Mouse (Mus musculus) E14TG2a.4 (cell line): ENCODE measurements around the gene Gsta4.

Source experiments
- H3K27me3 ChIP-seq: 2 replicates; pipeline ENCODE4 v1.6.1; 2014; ENCODE audit warnings: low read length, control low read depth; ENCODE audit not compliant: insufficient read depth
- H3K36me3 ChIP-seq: 2 replicates; pipeline ENCODE4 v1.6.1; 2014; ENCODE audit warnings: low read length, control low read depth; ENCODE audit not compliant: insufficient read depth
- H3K4me1 ChIP-seq: replicated peaks from 2 replicates; pipeline ENCODE4 v1.6.1; 2014; ENCODE audit warnings: low read depth, low read length, control low read depth
- H3K4me3 ChIP-seq: replicated peaks from 2 replicates; pipeline ENCODE4 v1.5.1; 2014; ENCODE audit warnings: mild to moderate bottlenecking, low read length
- H3K9me3 ChIP-seq: 2 replicates; pipeline ENCODE4 v1.6.1; 2014; ENCODE audit warnings: low read length, control low read depth
- CTCF ChIP-seq: conservative IDR thresholded peaks from 2 replicates; pipeline ENCODE4 v1.5.1; 2014; ENCODE audit warnings: low read length
- NANOG ChIP-seq: IDR thresholded peaks from 2 replicates; pipeline ENCODE4 v1.6.1; 2014; ENCODE audit warnings: borderline replicate concordance, low read length, mixed read lengths
- POU5F1 ChIP-seq: IDR thresholded peaks from 2 replicates; pipeline ENCODE4 v1.6.1; 2014; ENCODE audit warnings: low read length, borderline replicate concordance

Gsta4 gene

DNA sequence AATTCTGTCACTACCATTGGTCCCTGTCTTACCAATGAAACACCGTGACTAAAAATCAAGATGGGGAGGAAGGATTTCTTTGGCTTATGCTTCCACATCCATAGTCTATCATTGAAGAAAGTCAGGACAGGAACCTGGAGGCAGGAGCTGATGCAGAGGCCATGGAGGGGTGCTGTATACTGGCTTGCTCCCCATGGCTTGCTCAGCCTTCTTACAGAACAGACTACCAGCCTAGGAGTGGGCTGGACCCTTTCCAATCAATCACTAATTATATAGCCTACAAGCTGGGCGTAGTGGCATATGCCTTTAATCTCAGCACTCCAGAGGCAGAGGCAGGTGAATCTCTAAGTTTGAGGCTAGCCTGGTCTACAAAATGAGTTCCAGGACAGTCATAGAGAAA, 28.2 kb downstream of the Gsta4 start:
- no peak for TF ChIP-seq CTCF
- TF ChIP-seq NANOG = no peak
- no peak for TF ChIP-seq POU5F1
- Histone ChIP-seq H3K4me1 (no peaks in the 10 kb centered on the region), H3K9me3 (peaks cover 3% of the 10 kb centered on the region; the same call in 1 of the 2 replicates), H3K4me3 (no peak overlapping the region), H3K27me3 (no peaks in the 10 kb centered on the region), H3K36me3 (peaks cover 60% of the 10 kb centered on the region)

DNA sequence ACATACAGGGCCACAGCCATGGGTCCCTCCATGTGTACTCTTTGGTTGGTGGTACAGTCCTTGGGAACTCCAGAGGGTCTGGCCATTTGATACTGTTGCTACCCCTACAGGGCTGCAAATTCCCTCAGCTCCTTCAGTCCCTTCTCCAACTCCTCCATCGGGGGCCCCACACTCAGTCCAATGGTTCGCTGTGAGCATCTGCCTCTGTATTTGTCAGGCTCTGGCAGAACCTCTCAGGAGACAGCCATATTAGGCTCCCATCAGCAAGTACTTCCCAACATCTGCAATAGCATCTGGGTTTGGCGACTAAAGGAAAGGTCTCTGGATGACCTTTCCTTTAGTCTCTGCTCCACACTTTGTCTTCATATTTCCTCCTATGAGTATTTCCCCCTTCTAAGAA, 28.9 kb downstream of the Gsta4 start:
- Histone ChIP-seq H3K4me3 (no peak overlapping the region), H3K27me3 (no peaks in the 10 kb centered on the region), H3K36me3 (peaks cover 53% of the 10 kb centered on the region), H3K4me1 (no peaks in the 10 kb centered on the region), H3K9me3 (peaks cover 3% of the 10 kb centered on the region; the same call in 1 of the 2 replicates)
- TF ChIP-seq CTCF (no peak), NANOG (no peak), POU5F1 (no peak)

DNA sequence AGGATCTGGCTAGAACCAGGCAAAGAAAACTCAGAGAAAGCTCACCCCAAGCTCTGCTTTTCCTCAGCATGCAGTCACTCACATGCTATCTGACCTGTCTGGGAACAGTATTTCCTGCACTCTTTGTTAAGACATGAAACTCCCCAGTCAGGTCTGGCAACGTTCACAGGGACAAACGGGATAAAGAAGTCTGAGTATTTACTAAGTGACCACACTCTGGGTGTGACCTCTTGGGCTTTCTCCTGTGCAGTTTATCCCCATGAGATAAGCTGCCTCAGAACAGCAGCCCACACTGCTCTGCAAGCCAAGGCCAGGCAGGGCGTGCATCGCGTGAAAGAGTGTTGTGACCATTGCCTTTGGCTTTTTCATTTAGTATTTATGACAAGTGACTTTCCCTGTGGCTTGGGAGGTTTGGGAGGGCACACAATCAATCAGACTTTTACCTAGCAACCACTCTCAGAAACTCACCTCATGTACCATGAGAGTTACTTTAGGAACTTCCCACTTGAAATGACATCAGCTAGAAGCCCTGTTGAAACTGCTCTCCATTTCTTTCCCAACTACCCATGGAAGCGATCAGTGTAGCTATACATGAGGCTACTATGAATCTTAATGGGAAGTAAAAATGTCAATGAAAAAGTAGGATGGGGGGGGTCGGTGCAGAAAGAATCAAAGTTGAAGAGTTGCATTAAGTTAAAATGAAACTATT, 29.9 kb downstream of the Gsta4 start:
- Histone ChIP-seq H3K4me3 (no peak overlapping the region), H3K36me3 (peaks cover 45% of the 10 kb centered on the region), H3K4me1 (no peaks in the 10 kb centered on the region), H3K9me3 (peaks cover 3% of the 10 kb centered on the region; the same call in 1 of the 2 replicates), H3K27me3 (no peaks in the 10 kb centered on the region)
- TF ChIP-seq CTCF = no peak
- TF ChIP-seq NANOG = no peak
- TF ChIP-seq POU5F1 = no peak

- H3K36me3 ChIP-seq = peaks cover under 1% of the 10 kb centered on the region; the same call in 1 of the 2 replicates
- H3K27me3 ChIP-seq = no peaks in the 10 kb centered on the region
- TF ChIP-seq POU5F1 (no peak), NANOG (no peak), CTCF (no peak)
- H3K4me3 ChIP-seq = no peak overlapping the region
- peaks cover 3% of the 10 kb centered on the region; the same call in 1 of the 2 replicates for H3K9me3 ChIP-seq
- H3K4me1 ChIP-seq = peaks cover 3% of the 10 kb centered on the region; the same call in 1 of the 2 replicates
These were observed 34.5 kb downstream of the Gsta4 start for GRCm38 (mm10) chr9:78217074-78217473.

GRCm38 (mm10) chr9:78222616-78223015, 40.0 kb downstream of the Gsta4 start:
- peaks cover 23% of the 10 kb centered on the region for H3K4me1 ChIP-seq
- TF ChIP-seq NANOG (no peak), CTCF (no peak), POU5F1 (no peak)
- no peak overlapping the region for H3K4me3 ChIP-seq
- no peaks in the 10 kb centered on the region for H3K9me3 ChIP-seq
- no peaks in the 10 kb centered on the region for H3K36me3 ChIP-seq
- H3K27me3 ChIP-seq = no peaks in the 10 kb centered on the region; the same call in 1 of the 2 replicates

- Histone ChIP-seq H3K9me3 (no peaks in the 10 kb centered on the region), H3K36me3 (no peaks in the 10 kb centered on the region)
These were observed 40.8 kb downstream of the Gsta4 start for GRCm38 (mm10) chr9:78223221-78223902.

GRCm38 (mm10) chr9:78224418-78224817, 41.8 kb downstream of the Gsta4 start:
- H3K27me3 ChIP-seq = no peaks in the 10 kb centered on the region; the same call in 1 of the 2 replicates
- no peaks in the 10 kb centered on the region for H3K36me3 ChIP-seq
- peaks cover 23% of the 10 kb centered on the region for H3K4me1 ChIP-seq
- H3K4me3 ChIP-seq = no peak overlapping the region
- no peaks in the 10 kb centered on the region for H3K9me3 ChIP-seq
- TF ChIP-seq POU5F1 = no peak
- no peak for TF ChIP-seq NANOG
- no peak for TF ChIP-seq CTCF

More at GRCm38 (mm10) chr9:78223221-78223902, 40.8 kb downstream of the Gsta4 start:
- H3K4me3 ChIP-seq = no peak overlapping the region
- H3K4me1 ChIP-seq = peaks cover 23% of the 10 kb centered on the region
- H3K27me3 ChIP-seq = no peaks in the 10 kb centered on the region; the same call in 1 of the 2 replicates
- no peak for TF ChIP-seq CTCF
- TF ChIP-seq POU5F1 = no peak
- no peak for TF ChIP-seq NANOG

DNA sequence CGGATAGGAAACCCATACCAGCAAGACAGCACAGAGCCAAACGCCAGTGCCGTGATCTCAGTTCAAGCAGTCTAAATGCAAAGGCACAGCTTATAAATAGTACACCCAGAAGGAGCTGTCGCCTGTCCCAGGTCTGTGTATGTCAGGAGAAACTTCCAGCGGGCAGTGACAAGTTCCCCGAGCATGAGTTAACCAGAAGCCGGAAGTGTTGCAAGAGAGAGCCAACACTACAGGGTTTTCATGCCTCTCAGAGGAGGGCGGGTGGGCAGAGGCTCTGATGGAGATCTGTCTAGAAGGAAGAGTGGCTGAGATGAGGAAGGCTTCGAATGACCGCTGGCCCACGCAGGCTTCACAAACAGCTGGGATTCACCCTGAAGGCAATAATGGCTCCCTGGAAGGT, 42.7 kb downstream of the Gsta4 start:
- no peak for TF ChIP-seq NANOG
- TF ChIP-seq CTCF = no peak
- TF ChIP-seq POU5F1 = no peak
- Histone ChIP-seq H3K36me3 (no peaks in the 10 kb centered on the region), H3K4me1 (peaks cover 23% of the 10 kb centered on the region), H3K4me3 (peak overlapping the region; percentile 35), H3K9me3 (no peaks in the 10 kb centered on the region), H3K27me3 (no peaks in the 10 kb centered on the region; the same call in 1 of the 2 replicates)
